Mouse (Mus musculus) hindbrain, embryonic 13.5 days (tissue): Measurements from ENCODE around the gene Unc5a. TPM values are rescaled to one million over a fixed set of nuclear protein-coding genes. Genes with fewer than 3 reads are reported as not detected.

Source experiments
- ATAC-seq: fragments of 200-750 bp; cut with Nextera tagmentation; 2 replicates; pipeline ENCODE4 v1.8.0; 2017; ENCODE audit warnings: moderate TSS enrichment; ENCODE audit not compliant: low FRiP score
- H3K27ac ChIP-seq: fragments of 300-500 bp; sonication (generic); 2 replicates; pipeline ENCODE4 v1.5.1; 2015; ENCODE audit warnings: inconsistent platforms, mild to moderate bottlenecking, moderate library complexity
- H3K27me3 ChIP-seq: fragments of 300-500 bp; sonication (generic); 2 replicates; pipeline ENCODE4 v1.6.1; 2015; ENCODE audit warnings: mild to moderate bottlenecking, inconsistent platforms
- H3K36me3 ChIP-seq: fragments of 300-500 bp; sonication (generic); 2 replicates; pipeline ENCODE4 v1.6.1; 2015; ENCODE audit warnings: mild to moderate bottlenecking, inconsistent platforms
- H3K4me1 ChIP-seq: fragments of 300-500 bp; sonication (generic); replicated peaks from 2 replicates; pipeline ENCODE4 v1.6.1; 2015; ENCODE audit warnings: inconsistent platforms
- H3K4me2 ChIP-seq: fragments of 300-500 bp; sonication (generic); 2 replicates; pipeline ENCODE4 v1.6.1; 2015; ENCODE audit warnings: inconsistent platforms, mild to moderate bottlenecking, moderate library complexity
- H3K4me3 ChIP-seq: fragments of 300-500 bp; sonication (generic); 2 replicates; pipeline ENCODE4 v1.5.1; 2015; ENCODE audit warnings: mild to moderate bottlenecking, inconsistent platforms
- H3K9ac ChIP-seq: fragments of 300-500 bp; sonication (generic); 2 replicates; pipeline ENCODE4 v1.6.1; 2015; ENCODE audit warnings: mild to moderate bottlenecking, inconsistent platforms
- H3K9me3 ChIP-seq: fragments of 300-500 bp; sonication (generic); 2 replicates; pipeline ENCODE4 v1.6.1; 2016; ENCODE audit warnings: inconsistent platforms
- WGBS: fragments of 180-500 bp; shearing (Covaris S2); methylation state at CpG from one replicate; pipeline ENCODE4 v1.1.7; 2015; 5-methylcytosine and 5-hydroxymethylcytosine counted together
- polyA plus RNA-seq: library from polyadenylated mRNA; unstranded; fragments of >200 nt; fragmentation: Nextera tagmentation; extraction: Ambion mirVana; gene quantifications from 2 replicates; pipeline ENCODE4 v1.2.1, GENCODE M21; 2015

Gene Unc5a
- polyA plus RNA-seq, 1 experiment from 2014 or later: 7.8 TPM

- no peak for ATAC-seq
- no peak overlapping the region for H3K4me2 ChIP-seq
- no peaks in the 10 kb centered on the region for H3K9me3 ChIP-seq
- H3K9ac ChIP-seq: no peak overlapping the region
- H3K27me3 ChIP-seq: peaks cover 68% of the 10 kb centered on the region
- 87% methylated on average over 15 of the region's 15 CpGs for WGBS
- no peaks in the 10 kb centered on the region for H3K36me3 ChIP-seq
- H3K4me1 ChIP-seq: peaks cover 44% of the 10 kb centered on the region
- no peak overlapping the region for H3K4me3 ChIP-seq
- H3K27ac ChIP-seq: no peak overlapping the region
Measured at GRCm38 (mm10) chr13:55011103-55011502, 61.9 kb downstream of the Unc5a start.

DNA sequence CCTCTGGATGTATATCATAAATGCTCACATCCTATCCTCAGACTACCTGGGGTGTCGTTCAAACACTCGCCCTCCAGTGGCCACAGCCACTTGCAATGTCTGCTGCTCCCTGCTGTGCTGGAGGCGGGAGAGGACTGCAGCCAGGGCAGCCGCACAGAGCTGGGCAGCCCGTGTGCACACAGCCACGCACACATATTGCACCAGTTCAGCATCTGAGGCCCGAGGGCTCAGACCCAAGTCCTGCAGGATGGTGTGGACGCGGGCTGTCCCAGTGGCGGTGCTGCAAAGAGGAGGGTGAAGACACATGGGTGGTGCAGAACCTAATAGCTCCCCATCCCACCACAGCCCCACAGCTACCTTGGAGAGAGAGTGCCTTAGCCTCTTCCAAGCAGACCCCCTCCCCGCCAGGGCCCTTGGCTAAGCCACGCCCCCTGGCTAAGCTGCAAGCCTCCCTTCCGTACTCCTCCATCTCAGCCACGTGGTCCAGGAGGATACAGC, 62.8 kb downstream of the Unc5a start:
- Histone ChIP-seq H3K27me3 (peaks cover 63% of the 10 kb centered on the region), H3K9me3 (no peaks in the 10 kb centered on the region), H3K4me2 (no peak overlapping the region), H3K27ac (no peak overlapping the region), H3K36me3 (no peaks in the 10 kb centered on the region), H3K4me3 (no peak overlapping the region), H3K4me1 (peaks cover 41% of the 10 kb centered on the region), H3K9ac (no peak overlapping the region; the same call in 1 of the 2 replicates)
- ATAC-seq: 0 out of 2 replicates have a peak, but pooled peaks have one; percentile 40
- 2% methylated on average over 14 of the region's 14 CpGs for WGBS

GRCm38 (mm10) chr13:55013702-55014344, 64.6 kb downstream of the Unc5a start:
- peaks cover 24% of the 10 kb centered on the region for H3K4me1 ChIP-seq
- H3K4me2 ChIP-seq: no peak overlapping the region
- WGBS: 6% methylated on average over 9 of the region's 9 CpGs
- 0 out of 2 replicates have a peak overlapping the region, but pooled peaks have one; percentile 15 for H3K9ac ChIP-seq
- ATAC-seq: no peak
- no peaks in the 10 kb centered on the region for H3K36me3 ChIP-seq
- H3K27me3 ChIP-seq: peaks cover 58% of the 10 kb centered on the region
- H3K4me3 ChIP-seq: no peak overlapping the region
- no peaks in the 10 kb centered on the region for H3K9me3 ChIP-seq
- H3K27ac ChIP-seq: no peak overlapping the region

DNA sequence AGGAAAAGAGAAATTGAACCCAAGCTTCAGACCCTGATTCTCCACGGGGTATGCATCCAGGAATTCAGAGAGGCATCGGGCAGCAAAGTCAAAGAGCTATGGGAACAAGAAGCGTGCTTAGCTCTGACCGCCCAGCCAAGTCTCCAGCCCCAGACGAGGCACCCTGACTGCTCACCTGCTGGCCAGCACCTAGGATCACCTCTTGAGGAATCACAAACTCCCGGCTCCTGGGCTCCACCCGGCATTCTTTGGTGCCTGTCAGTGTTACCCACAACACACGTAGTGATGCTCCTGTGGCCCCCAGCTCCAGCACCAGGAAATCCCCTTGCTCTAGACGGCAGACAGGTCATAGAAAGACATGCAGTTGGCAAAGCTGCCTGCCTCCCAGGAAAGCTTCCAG, 65.2 kb downstream of the Unc5a start:
- peaks cover 58% of the 10 kb centered on the region for H3K27me3 ChIP-seq
- no peaks in the 10 kb centered on the region for H3K9me3 ChIP-seq
- no peak overlapping the region for H3K27ac ChIP-seq
- no peak overlapping the region for H3K4me3 ChIP-seq
- WGBS: 39% methylated on average over 9 of the region's 9 CpGs
- peaks cover 21% of the 10 kb centered on the region for H3K4me1 ChIP-seq
- H3K4me2 ChIP-seq: no peak overlapping the region
- H3K9ac ChIP-seq: 0 out of 2 replicates have a peak overlapping the region, but pooled peaks have one; percentile 15
- no peak for ATAC-seq
- H3K36me3 ChIP-seq: no peaks in the 10 kb centered on the region

- no peak overlapping the region for H3K27ac ChIP-seq
- WGBS: 91% methylated on average over 12 of the region's 12 CpGs
Measured at GRCm38 (mm10) chr13:55017154-55017897, 68.1 kb downstream of the Unc5a start.

GRCm38 (mm10) chr13:55017898-55018599, 68.8 kb downstream of the Unc5a start:
- H3K27ac ChIP-seq: no peak overlapping the region
- H3K36me3 ChIP-seq: no peaks in the 10 kb centered on the region
- H3K27me3 ChIP-seq: peaks cover 31% of the 10 kb centered on the region
- ATAC-seq: no peak
- no peaks in the 10 kb centered on the region for H3K9me3 ChIP-seq
- H3K4me3 ChIP-seq: no peak overlapping the region
- no peak overlapping the region for H3K9ac ChIP-seq
- 79% methylated on average over 8 of the region's 8 CpGs for WGBS
- peaks cover 7% of the 10 kb centered on the region for H3K4me1 ChIP-seq
- H3K4me2 ChIP-seq: no peak overlapping the region

More at GRCm38 (mm10) chr13:55017154-55017897, 68.1 kb downstream of the Unc5a start:
- Histone ChIP-seq H3K4me3 (no peak overlapping the region), H3K9me3 (no peaks in the 10 kb centered on the region), H3K27me3 (peaks cover 36% of the 10 kb centered on the region), H3K36me3 (no peaks in the 10 kb centered on the region), H3K9ac (no peak overlapping the region), H3K4me1 (peaks cover 7% of the 10 kb centered on the region), H3K4me2 (no peak overlapping the region)
- no peak for ATAC-seq

DNA sequence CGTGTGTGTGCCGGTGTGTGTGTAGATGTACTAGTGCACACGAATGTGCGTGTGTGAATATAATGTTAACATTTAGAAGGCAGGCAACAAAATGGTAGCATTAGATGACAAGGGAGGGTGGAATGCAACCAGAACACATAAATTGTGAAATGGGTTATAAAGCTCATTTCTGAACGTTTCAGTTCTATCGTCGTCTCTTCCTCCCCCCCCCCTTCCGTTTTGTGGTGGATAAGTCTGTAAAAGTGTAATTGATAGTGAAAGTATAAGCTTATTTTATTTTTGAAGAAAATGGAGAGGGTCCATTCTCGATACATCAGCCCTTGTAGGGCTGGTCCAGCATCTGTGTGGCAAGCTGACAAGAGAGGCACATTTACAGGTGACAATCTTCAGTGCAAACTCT, 69.5 kb downstream of the Unc5a start:
- 87% methylated on average over 9 of the region's 9 CpGs for WGBS
- Histone ChIP-seq H3K4me1 (peaks cover 7% of the 10 kb centered on the region), H3K27me3 (peaks cover 26% of the 10 kb centered on the region), H3K27ac (no peak overlapping the region), H3K4me2 (no peak overlapping the region), H3K9ac (no peak overlapping the region), H3K9me3 (no peaks in the 10 kb centered on the region), H3K36me3 (no peaks in the 10 kb centered on the region), H3K4me3 (no peak overlapping the region)
- no peak for ATAC-seq

GRCm38 (mm10) chr13:55019181-55019580, 70.0 kb downstream of the Unc5a start:
- 49% methylated on average over 3 of the region's 3 CpGs for WGBS
- Histone ChIP-seq H3K27ac (no peak overlapping the region), H3K9ac (no peak overlapping the region), H3K4me2 (no peak overlapping the region), H3K9me3 (no peaks in the 10 kb centered on the region), H3K36me3 (no peaks in the 10 kb centered on the region), H3K4me3 (no peak overlapping the region), H3K4me1 (peaks cover 2% of the 10 kb centered on the region), H3K27me3 (peaks cover 23% of the 10 kb centered on the region)
- ATAC-seq: no peak

GRCm38 (mm10) chr13:55020051-55020450, 70.8 kb downstream of the Unc5a start:
- WGBS: 92% methylated on average over 4 of the region's 4 CpGs
- peaks cover 15% of the 10 kb centered on the region for H3K27me3 ChIP-seq
- no peak overlapping the region for H3K27ac ChIP-seq
- H3K4me3 ChIP-seq: no peak overlapping the region
- H3K4me1 ChIP-seq: no peaks in the 10 kb centered on the region
- no peaks in the 10 kb centered on the region for H3K9me3 ChIP-seq
- H3K4me2 ChIP-seq: no peak overlapping the region
- no peak for ATAC-seq
- H3K36me3 ChIP-seq: no peaks in the 10 kb centered on the region
- no peak overlapping the region for H3K9ac ChIP-seq

DNA sequence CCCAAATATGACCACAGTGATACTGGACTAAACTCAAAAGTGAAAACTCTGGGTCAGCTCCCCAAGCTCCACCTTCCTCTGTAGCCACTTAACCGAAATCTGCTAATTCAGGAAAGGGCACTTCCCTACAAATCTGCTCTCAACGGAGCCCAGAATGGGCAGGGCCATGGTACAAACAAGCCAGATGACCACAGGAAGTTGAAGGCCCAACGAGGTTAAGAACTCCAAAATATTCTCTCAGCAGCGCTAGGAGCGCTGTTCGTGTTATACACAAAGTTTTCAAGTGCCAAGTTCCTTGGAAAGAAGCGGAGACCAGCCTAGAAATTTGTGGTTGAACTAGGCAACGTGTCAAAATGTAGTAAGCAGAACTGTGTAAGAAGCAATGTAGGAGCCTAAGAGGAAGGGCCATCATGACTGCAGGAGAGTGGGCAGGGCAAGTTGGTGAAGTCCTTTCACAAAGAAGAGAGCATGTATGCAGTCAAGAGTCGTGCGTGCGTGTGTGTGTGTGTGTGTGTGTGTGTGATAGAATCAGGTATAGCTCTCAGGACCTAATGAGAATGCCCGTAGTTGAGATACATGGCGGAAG, 72.1 kb downstream of the Unc5a start, which contains the start of gene Hk3:
TSS of gene Hk3 (minus strand) at position 192 of the 586 bp plus-strand sequence.
- Histone ChIP-seq H3K4me1 (no peaks in the 10 kb centered on the region), H3K27ac (no peak within 1 kb of the TSS), H3K4me2 (no peak within 1 kb of the TSS), H3K4me3 (no peak within 1 kb of the TSS), H3K27me3 (peaks cover 2% of the 10 kb centered on the region; the same call in 1 of the 2 replicates), H3K9ac (no peak within 1 kb of the TSS), H3K36me3 (peaks cover 7% of the 10 kb centered on the region; the same call in 1 of the 2 replicates), H3K9me3 (no peaks in the 10 kb centered on the region)
- ATAC-seq: no peak
- 91% methylated on average over 13 of the region's 13 CpGs for WGBS

GRCm38 (mm10) chr13:55022256-55022655, 73.0 kb downstream of the Unc5a start:
- H3K4me3 ChIP-seq: no peak overlapping the region
- H3K4me1 ChIP-seq: no peaks in the 10 kb centered on the region
- no peaks in the 10 kb centered on the region for H3K9me3 ChIP-seq
- H3K4me2 ChIP-seq: no peak overlapping the region
- no peaks in the 10 kb centered on the region for H3K27me3 ChIP-seq
- peaks cover 8% of the 10 kb centered on the region; the same call in 1 of the 2 replicates for H3K36me3 ChIP-seq
- ATAC-seq: no peak
- H3K27ac ChIP-seq: no peak overlapping the region
- WGBS: 27% methylated on average over 4 of the region's 4 CpGs
- H3K9ac ChIP-seq: no peak overlapping the region

GRCm38 (mm10) chr13:55022715-55023114, 73.5 kb downstream of the Unc5a start:
- no peak overlapping the region for H3K27ac ChIP-seq
- H3K27me3 ChIP-seq: no peaks in the 10 kb centered on the region
- no peak overlapping the region for H3K4me2 ChIP-seq
- WGBS: 78% methylated on average over 9 of the region's 9 CpGs
- no peaks in the 10 kb centered on the region for H3K4me1 ChIP-seq
- H3K9ac ChIP-seq: no peak overlapping the region
- no peak for ATAC-seq
- no peak overlapping the region for H3K4me3 ChIP-seq
- peaks cover 10% of the 10 kb centered on the region for H3K36me3 ChIP-seq
- no peaks in the 10 kb centered on the region for H3K9me3 ChIP-seq
